Mouse (Mus musculus) right cerebral cortex, postnatal 36 days (tissue): ENCODE measurements around the gene Gucy1b1.

ENCODE experiments used
- DNase-seq, 2 experiments: peaks; one replicate each; pipeline ENCODE4 v3.0.0; 2022; ENCODE audit warnings: low spot score in 2 of 2, mixed read lengths in 1 of 2

Gucy1b1 gene

GRCm38 (mm10) chr3:82030008-82030748 lies 44.3 kb downstream of the Gucy1b1 start:
- DNase-seq: no peak

GRCm38 (mm10) chr3:82029229-82029628 lies 45.3 kb downstream of the Gucy1b1 start:
- no peak for DNase-seq

- no peak for DNase-seq
Observed at GRCm38 (mm10) chr3:82027286-82027685, 47.2 kb downstream of the Gucy1b1 start.

- DNase-seq: no peak
Observed at GRCm38 (mm10) chr3:82023065-82023464, 51.4 kb downstream of the Gucy1b1 start.

- no peak for DNase-seq
Observed at GRCm38 (mm10) chr3:82022421-82022920, 52.0 kb downstream of the Gucy1b1 start.

- DNase-seq: no peak
Observed at GRCm38 (mm10) chr3:82014148-82014703, 60.3 kb downstream of the Gucy1b1 start.

- no peak for DNase-seq
Observed at GRCm38 (mm10) chr3:82007002-82007401, 67.5 kb downstream of the Gucy1b1 start.

- peak; percentile 4 to 12 for DNase-seq
Observed at GRCm38 (mm10) chr3:81995988-81996387, 78.5 kb downstream of the Gucy1b1 start.

- no peak for DNase-seq
Observed at GRCm38 (mm10) chr3:81995371-81995770, 79.1 kb downstream of the Gucy1b1 start.

- DNase-seq: no peak
Observed at GRCm38 (mm10) chr3:81990531-81990930, 84.0 kb downstream of the Gucy1b1 start.

- DNase-seq: no peak
Observed at GRCm38 (mm10) chr3:81989692-81990141, 84.8 kb downstream of the Gucy1b1 start.

GRCm38 (mm10) chr3:81987628-81988027 lies 86.9 kb downstream of the Gucy1b1 start:
- no peak for DNase-seq

- no peak for DNase-seq
Observed at GRCm38 (mm10) chr3:81986103-81986502, 88.4 kb downstream of the Gucy1b1 start.

- no peak for DNase-seq
Observed at GRCm38 (mm10) chr3:81985100-81985499, 89.4 kb downstream of the Gucy1b1 start.

GRCm38 (mm10) chr3:81983120-81983895 lies 91.2 kb downstream of the Gucy1b1 start:
- no peak for DNase-seq
